8 mouse cellular contexts compared by ENCODE assay signal in the genomic region with DNA sequence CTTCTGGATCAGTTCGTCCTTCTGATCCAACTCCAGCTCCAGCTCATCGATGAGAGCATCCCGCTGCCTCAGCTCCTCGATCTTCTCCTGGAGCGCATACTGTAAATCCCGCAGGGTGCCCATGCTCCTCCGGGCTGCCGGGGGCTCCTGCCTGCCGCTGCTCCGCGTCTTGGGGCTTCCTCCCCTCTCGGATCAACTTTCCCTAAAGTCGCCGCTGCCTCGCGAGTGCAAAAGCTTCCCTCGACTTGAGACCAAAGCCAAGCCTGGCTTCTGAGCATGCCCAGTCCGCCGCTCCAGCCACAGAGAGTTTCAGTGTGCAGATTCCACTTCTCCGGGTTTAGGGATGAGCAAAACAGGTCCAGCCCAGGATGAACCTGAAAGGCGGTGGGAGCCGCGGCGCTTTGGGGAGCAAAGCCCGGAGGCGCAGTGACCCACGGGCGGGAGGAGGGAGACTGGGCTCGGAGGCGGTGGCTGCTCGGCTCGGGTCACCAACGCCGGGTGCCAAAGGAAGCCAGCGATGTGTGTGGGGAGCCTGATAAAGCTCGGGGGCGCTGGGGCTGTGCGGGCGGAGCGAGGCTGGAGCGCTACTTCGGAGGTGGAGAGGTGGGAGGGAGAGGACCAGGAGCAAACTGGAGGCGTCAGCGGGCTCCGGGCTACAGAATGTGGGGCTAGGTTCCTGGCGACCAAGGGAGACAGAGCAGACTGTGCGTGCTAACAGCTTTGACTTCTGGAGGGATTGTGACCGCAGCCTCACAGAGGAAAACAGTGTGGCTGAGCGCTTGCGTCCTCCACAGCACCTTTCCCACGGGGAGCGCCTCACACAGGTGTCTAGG.
DNase-seq lines count a peak whose midpoint lies in the region; ATAC-seq and TF ChIP-seq lines count a peak whose summit lies in the region.

No protein-coding gene starts in this region.

- peak overlapping the region; percentile 94 for H3K4me2 ChIP-seq in heart, embryonic 15.5 days
- peak overlapping the region; percentile 75 for H3K4me2 ChIP-seq in liver, embryonic 12.5 days
- H3K4me2 ChIP-seq in myocyte (ENCODE audit: low read depth), result peak overlapping the region; percentile 66

- peak overlapping the region; percentile 87 for H3K27ac ChIP-seq in forebrain, embryonic 10.5 days
- peak overlapping the region; percentile 41; the same call in 1 of the 2 replicates for H3K27ac ChIP-seq in heart, embryonic 15.5 days
- no peak overlapping the region for H3K27ac ChIP-seq in liver, embryonic 12.5 days

- peak overlapping the region; percentile 33 for H3ac ChIP-seq in myocyte (ENCODE audit: control insufficient read depth, insufficient read length)

- peak; percentile 67 for ATAC-seq in heart, embryonic 15.5 days (replicated peaks; ENCODE audit: insufficient number of reproducible peaks, insufficient read depth, low FRiP score, low read depth)
- peak; percentile 69 for ATAC-seq in liver, embryonic 12.5 days

- peak overlapping the region; percentile 60 for H3K9ac ChIP-seq in heart, embryonic 15.5 days
- H3K9ac ChIP-seq in liver, embryonic 12.5 days, result no peak overlapping the region; the same call in 1 of the 2 replicates

- under 1% methylated on average over 52 of the region's 52 CpGs for WGBS in forebrain, embryonic 10.5 days
- WGBS in heart, embryonic 15.5 days, result under 1% methylated on average over 52 of the region's 52 CpGs
- WGBS in liver, embryonic 12.5 days (ENCODE audit: insufficient replicate concordance), result under 1% methylated on average over 52 of the region's 52 CpGs

- H3K79me2 ChIP-seq in myocyte (ENCODE audit: control insufficient read depth, insufficient read depth), result no peaks in the 10 kb centered on the region

- no peaks in the 10 kb centered on the region for H3K9me3 ChIP-seq in forebrain, embryonic 10.5 days
- no peaks in the 10 kb centered on the region for H3K9me3 ChIP-seq in heart, embryonic 15.5 days (replicated peaks)
- H3K9me3 ChIP-seq in liver, embryonic 12.5 days (replicated peaks), result no peaks in the 10 kb centered on the region

- DNase-seq in cerebellum, adult 8-10 months, result peak; percentile 3
- no peak for DNase-seq in cerebellum, adult 11 months
- DNase-seq in forebrain, embryonic 10.5 days (ENCODE audit: extremely low spot score, low spot score), result peak; percentile 79
- peak; percentile 46 to 52 for DNase-seq in kidney, postnatal 25 days
- peak; percentile 34 for DNase-seq in urinary bladder, adult 2 months (ENCODE audit: low spot score)

- no peaks in the 10 kb centered on the region for H3K36me3 ChIP-seq in forebrain, embryonic 10.5 days (replicated peaks)
- no peaks in the 10 kb centered on the region for H3K36me3 ChIP-seq in heart, embryonic 15.5 days
- no peaks in the 10 kb centered on the region for H3K36me3 ChIP-seq in liver, embryonic 12.5 days
- H3K36me3 ChIP-seq in myocyte (ENCODE audit: control insufficient read depth, insufficient read depth), result no peaks in the 10 kb centered on the region

- peaks cover 29% of the 10 kb centered on the region for H3K27me3 ChIP-seq in forebrain, embryonic 10.5 days (ENCODE audit: poor library complexity, severe bottlenecking)
- no peaks in the 10 kb centered on the region for H3K27me3 ChIP-seq in heart, embryonic 15.5 days
- peaks cover 31% of the 10 kb centered on the region for H3K27me3 ChIP-seq in liver, embryonic 12.5 days (replicated peaks)
- no peaks in the 10 kb centered on the region for H3K27me3 ChIP-seq in myocyte (ENCODE audit: control insufficient read depth, insufficient read depth, insufficient read length)

- H3K4me3 ChIP-seq in forebrain, embryonic 10.5 days, result peak overlapping the region; percentile 74
- H3K4me3 ChIP-seq in heart, embryonic 15.5 days, result peak overlapping the region; percentile 76
- peak overlapping the region; percentile 55 for H3K4me3 ChIP-seq in liver, embryonic 12.5 days
- peak overlapping the region; percentile 21 for H3K4me3 ChIP-seq in myocyte

- no peak for TF ChIP-seq POLR2A in myocyte (IDR thresholded peaks at IDR 0.05; ENCODE audit: insufficient read length, low read depth)

- H3K4me1 ChIP-seq in forebrain, embryonic 10.5 days, result peaks cover 16% of the 10 kb centered on the region
- peaks cover 10% of the 10 kb centered on the region for H3K4me1 ChIP-seq in heart, embryonic 15.5 days (replicated peaks)
- 0 out of 2 replicates have a peak, but pooled peaks cover 6% of the 10 kb centered on the region for H3K4me1 ChIP-seq in liver, embryonic 12.5 days

TF ChIP-seq in myocyte, 11 proteins besides CTCF, POLR2A, EP300 and RAD21:
- TF ChIP-seq SRF (IDR thresholded peaks at IDR 0.05; ENCODE audit: control insufficient read depth, insufficient read length, low read depth) (no peak), E2F4 (IDR thresholded peaks at IDR 0.05; ENCODE audit: insufficient read depth) (no peak), MYOG (IDR thresholded peaks at IDR 0.05; ENCODE audit: control insufficient read depth in 1 of 3, insufficient read depth in 1 of 3, insufficient read length in 2 of 3, low read depth in 2 of 3) (no peak), CEBPB (IDR thresholded peaks at IDR 0.05; ENCODE audit: insufficient read depth, poor library complexity, severe bottlenecking) (no peak), MYOD1 (IDR thresholded peaks at IDR 0.05; ENCODE audit: control insufficient read depth in 1 of 3, insufficient read length in 2 of 3, low read depth in 2 of 3) (no peak), MAX (IDR thresholded peaks at IDR 0.05; ENCODE audit: low read depth) (no peak), POLR2AphosphoS2 (IDR thresholded peaks at IDR 0.05; ENCODE audit: insufficient read length, low read depth) (no peak), USF1 (IDR thresholded peaks at IDR 0.05; ENCODE audit: low read depth) (no peak), TCF3 (IDR thresholded peaks at IDR 0.05; ENCODE audit: insufficient read length, low read depth) (no peak), REST (IDR thresholded peaks at IDR 0.05; ENCODE audit: insufficient read depth, insufficient read length) (no peak), TCF12 (IDR thresholded peaks at IDR 0.05; ENCODE audit: insufficient read depth, poor library complexity, severe bottlenecking) (no peak)

Comparison
In these comparisons a context has a peak if more than half of its experiments do, and no peak if none do; other contexts are left out.
1. H3K4me3 ChIP-seq: peak in every context shown above with its lines; median percentile 76 in heart, embryonic 15.5 days; 74 in forebrain, embryonic 10.5 days; 55 in liver, embryonic 12.5 days; 21 in myocyte.